Mouse (Mus musculus) bone marrow, adult 2 months (tissue): ENCODE results near the gene Zfp260. TPM values are rescaled to one million over a fixed set of nuclear protein-coding genes. Genes with fewer than 3 reads are reported as not detected.
A peak's percentile ranks its signal among the peaks of the same experiment; 100 is the strongest.

Experiments used
- H3K27ac ChIP-seq: fragments of 200-500 bp; 2 replicates; pipeline ENCODE4 v1.5.1; 2012; ENCODE audit warnings: low read depth, mild to moderate bottlenecking, control low read depth, inconsistent platforms, low read length; ENCODE audit not compliant: control insufficient read depth, poor library complexity, insufficient read depth
- H3K4me1 ChIP-seq: fragments of 200-500 bp; 2 replicates; pipeline ENCODE4 v1.6.1; 2011; ENCODE audit warnings: low read length; ENCODE audit not compliant: control insufficient read depth, insufficient read depth
- H3K4me3 ChIP-seq: fragments of 200-500 bp; replicated peaks from 2 replicates; pipeline ENCODE3; 2011; ENCODE audit warnings: mild to moderate bottlenecking, low read depth, low read length, control low read depth; ENCODE audit not compliant: control insufficient read depth
- CTCF ChIP-seq: fragments of 200-500 bp; IDR thresholded peaks from 2 replicates; pipeline ENCODE4 v1.5.1; 2011; ENCODE audit warnings: low read length, control low read depth; ENCODE audit not compliant: control insufficient read depth, insufficient read depth
- POLR2A ChIP-seq: fragments of 200-500 bp; IDR thresholded peaks from 2 replicates; pipeline ENCODE4 v1.6.1; 2011; ENCODE audit warnings: low read depth, mild to moderate bottlenecking, control low read depth, low read length, borderline replicate concordance; ENCODE audit not compliant: control insufficient read depth
- WGBS: fragments of 180-500 bp; shearing (Covaris S2); methylation state at CpG from one replicate; pipeline ENCODE4 v1.1.7; 2018; 5-methylcytosine and 5-hydroxymethylcytosine counted together
- polyA plus RNA-seq: library from polyadenylated mRNA; stranded (reverse); fragments of >200 nt; gene quantifications from 2 replicates; pipeline ENCODE4 v1.2.4, GENCODE M21; 2011; ENCODE audit warnings: low replicate concordance; ENCODE audit not compliant: missing spikeins, insufficient read depth, insufficient read length

Gene Zfp260
- 9.3 and 27.6 TPM in 2 replicates for polyA plus RNA-seq

DNA sequence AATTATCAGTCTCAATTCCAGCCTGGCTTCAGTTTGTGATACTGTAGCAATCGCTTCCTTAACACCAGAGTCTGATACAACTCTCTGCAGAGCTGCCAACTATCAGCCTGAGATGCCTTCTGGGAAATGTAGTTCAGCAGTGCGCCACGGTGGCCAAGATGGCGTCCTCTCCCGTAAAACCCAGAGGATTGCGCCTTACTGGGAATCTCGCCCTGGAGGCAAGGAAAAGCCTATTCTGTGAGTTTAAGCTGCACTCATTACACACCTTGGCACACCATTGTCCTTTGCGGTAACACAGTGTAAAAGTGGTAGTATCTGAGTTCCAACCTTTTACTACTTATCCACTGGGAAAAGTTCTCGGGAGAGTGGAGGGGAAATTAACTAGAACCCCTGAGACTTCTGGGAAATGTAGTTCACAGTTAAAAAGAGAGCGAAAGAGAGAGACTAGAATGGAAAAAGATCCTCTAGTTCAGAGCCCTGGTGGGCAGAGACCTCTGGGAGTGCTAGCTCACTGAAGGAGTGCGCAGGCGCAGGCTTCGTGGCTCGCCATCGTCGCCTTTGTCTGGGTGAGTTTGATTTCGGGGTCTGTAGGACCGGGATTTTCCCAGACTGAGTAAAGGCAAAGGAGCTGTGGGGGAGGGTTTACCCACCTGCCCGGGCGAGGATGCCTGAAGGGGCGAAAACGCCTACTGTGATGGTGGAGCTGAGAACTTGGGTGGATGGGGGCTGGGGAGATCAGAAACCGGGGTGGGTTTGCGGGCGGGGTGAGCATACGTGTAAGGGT lies at the start of gene Zfp260:
TSS of gene Zfp260 (plus strand) at position 132 of the 784 bp plus-strand sequence.
- peak within 1 kb of the TSS; percentile 95 for H3K4me3 ChIP-seq
- H3K4me1 ChIP-seq: peaks cover 3% of the 10 kb centered on the region; the same call in 1 of the 2 replicates
- WGBS: 0% methylated on average over 26 of the region's 26 CpGs
- TF ChIP-seq CTCF (no peak), POLR2A (peak; percentile 61; the same call in 1 of the 2 replicates)
- peak within 1 kb of the TSS; percentile 73 for H3K27ac ChIP-seq

DNA sequence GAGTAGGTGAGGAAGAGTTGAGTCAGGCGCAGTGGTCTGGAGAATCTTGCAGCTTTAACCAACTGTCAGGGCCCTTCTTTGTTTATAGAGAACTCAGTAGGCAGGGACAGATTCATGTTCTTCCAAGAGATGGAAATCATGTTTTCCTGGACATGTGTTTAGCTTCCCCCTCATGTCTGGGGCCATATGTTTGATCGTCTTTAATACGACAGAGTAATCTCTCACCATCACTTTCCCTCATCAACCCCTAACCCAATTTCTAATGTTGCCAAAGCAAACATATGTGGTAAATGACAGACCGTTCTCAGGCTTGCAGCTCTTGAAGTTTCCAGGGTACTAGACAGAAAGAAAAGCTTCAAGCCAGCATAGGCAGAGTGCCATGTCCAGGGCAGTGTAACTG lies 46.5 kb upstream of the Zfp260 start:
- TF ChIP-seq POLR2A (no peak), CTCF (no peak)
- Histone ChIP-seq H3K4me3 (no peak overlapping the region), H3K4me1 (no peaks in the 10 kb centered on the region; the same call in 1 of the 2 replicates), H3K27ac (no peak overlapping the region)
- WGBS: 86% methylated on average over 4 of the region's 4 CpGs

DNA sequence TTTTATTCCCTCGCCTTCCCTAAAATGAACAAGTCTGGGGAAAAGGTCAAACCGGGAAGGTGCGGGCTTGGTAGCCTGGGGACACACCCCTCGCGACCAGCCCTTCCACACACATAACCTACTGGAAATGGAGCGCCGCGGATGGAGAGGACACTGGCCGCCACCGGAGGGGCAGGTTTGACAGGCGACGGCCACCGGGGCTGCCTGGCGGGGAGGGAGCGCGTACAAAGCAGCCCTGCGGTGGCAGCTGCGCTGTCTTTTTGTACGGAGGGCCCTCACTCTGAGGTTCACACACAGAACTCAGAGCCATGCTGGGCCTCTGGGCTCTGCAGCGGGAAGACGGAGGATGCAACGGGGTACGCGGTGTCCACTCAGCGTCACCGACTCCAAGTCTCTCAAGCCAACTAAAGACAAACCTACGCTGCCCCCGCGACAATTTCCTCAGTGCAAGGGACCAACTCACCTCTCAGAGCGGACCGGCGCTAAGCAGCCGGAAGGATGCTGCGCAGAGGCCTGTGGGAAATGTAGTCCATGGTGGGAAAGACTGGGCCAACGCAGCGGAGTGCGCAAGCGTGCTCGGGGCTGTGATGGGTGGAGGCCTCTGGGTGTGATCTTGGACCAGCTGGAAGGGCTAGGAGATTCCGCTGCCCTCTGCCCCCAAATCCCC lies 43.6 kb upstream of the Zfp260 start, which contains the start of gene Zfp14:
TSS of gene Zfp14 (minus strand) at position 499 of the 667 bp plus-strand sequence.
- TF ChIP-seq POLR2A (peak; percentile 38; the same call in 1 of the 2 replicates), CTCF (no peak)
- WGBS: under 1% methylated on average over 40 of the region's 40 CpGs
- H3K27ac ChIP-seq: peak within 1 kb of the TSS; percentile 16
- no peaks in the 10 kb centered on the region; the same call in 1 of the 2 replicates for H3K4me1 ChIP-seq
- peak within 1 kb of the TSS; percentile 81 for H3K4me3 ChIP-seq

DNA sequence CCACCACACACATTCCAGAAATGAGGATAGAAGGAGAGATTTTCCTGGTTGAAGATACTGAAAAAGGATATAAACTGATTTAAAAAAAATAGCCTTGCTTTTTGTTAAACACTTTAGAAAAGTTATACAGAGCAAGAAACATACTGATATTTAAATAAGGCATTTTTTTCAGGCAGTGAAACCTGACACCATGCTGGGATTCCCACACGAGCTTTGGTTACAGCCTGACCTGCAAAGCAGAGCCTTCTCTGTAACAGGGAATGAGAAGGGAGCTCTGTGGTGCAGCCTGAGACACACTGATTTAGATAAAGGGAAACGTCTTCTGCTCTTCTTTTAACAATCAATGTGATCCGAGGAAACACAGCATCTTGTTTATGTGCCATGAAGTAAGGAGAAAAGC lies 41.0 kb upstream of the Zfp260 start:
- 31% methylated on average over 3 of the region's 3 CpGs for WGBS
- H3K4me1 ChIP-seq: no peaks in the 10 kb centered on the region; the same call in 1 of the 2 replicates
- no peak overlapping the region for H3K4me3 ChIP-seq
- TF ChIP-seq CTCF (no peak), POLR2A (no peak)
- no peak overlapping the region for H3K27ac ChIP-seq

DNA sequence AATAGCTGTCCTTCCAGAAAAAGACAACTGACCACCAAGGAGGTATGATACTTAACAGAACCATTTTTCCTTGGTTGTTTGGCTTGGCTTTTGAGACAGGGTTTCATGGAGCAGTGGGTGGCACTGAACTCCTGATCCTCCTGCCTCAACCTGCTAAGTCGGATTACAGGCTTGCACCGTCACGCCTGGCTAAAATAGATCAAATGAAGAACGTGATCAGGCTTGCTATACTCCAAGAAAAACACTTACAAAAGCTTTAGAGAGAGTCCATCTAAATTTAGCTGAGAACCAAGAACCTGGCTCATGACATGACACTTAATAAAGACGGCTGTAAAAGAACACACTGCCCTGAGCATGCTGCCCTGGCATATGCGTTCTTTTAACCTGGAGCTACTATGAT lies 34.2 kb upstream of the Zfp260 start:
- no peak overlapping the region for H3K4me3 ChIP-seq
- no peaks in the 10 kb centered on the region for H3K4me1 ChIP-seq
- WGBS: 85% methylated on average over 6 of the region's 6 CpGs
- TF ChIP-seq CTCF: no peak
- TF ChIP-seq POLR2A: no peak
- no peak overlapping the region for H3K27ac ChIP-seq

GRCm38 (mm10) chr7:30062478-30062877 lies 32.1 kb upstream of the Zfp260 start:
- Histone ChIP-seq H3K27ac (no peak overlapping the region), H3K4me3 (no peak overlapping the region), H3K4me1 (no peaks in the 10 kb centered on the region)
- WGBS: 89% methylated on average over 5 of the region's 5 CpGs
- TF ChIP-seq POLR2A (no peak), CTCF (peak; percentile 41; the same call in 1 of the 2 replicates)

DNA sequence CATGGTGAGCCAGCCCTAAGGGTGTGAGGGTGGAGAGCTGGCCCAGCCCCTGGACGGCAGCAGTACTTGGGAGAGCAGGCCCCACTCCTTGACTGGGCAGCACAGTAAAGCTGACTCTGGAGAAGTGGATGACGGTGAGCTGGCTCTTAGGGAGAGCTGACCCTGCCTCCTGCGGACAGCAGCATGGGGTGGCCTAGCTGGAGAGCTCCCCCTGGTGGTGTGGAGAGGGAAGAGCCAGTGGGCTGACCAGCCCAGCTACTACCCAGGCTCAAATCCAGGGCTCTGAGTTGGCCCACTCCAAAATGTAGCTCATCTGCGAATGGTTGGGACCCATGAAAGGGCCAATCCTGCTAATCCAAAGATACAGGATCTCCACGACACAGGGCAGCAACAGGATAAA lies 30.0 kb upstream of the Zfp260 start:
- WGBS: 87% methylated on average over 5 of the region's 5 CpGs
- Histone ChIP-seq H3K4me1 (no peaks in the 10 kb centered on the region), H3K4me3 (no peak overlapping the region), H3K27ac (no peak overlapping the region)
- TF ChIP-seq POLR2A (no peak), CTCF (no peak)
